Mouse (Mus musculus): ENCODE results near the gene Gm20379. TPM values are rescaled to one million over a fixed set of nuclear protein-coding genes. Genes with fewer than 3 reads are reported as not detected.

Gm20379 gene
- total RNA-seq (2021) = not detected

- DNase-seq = no peak
- intact Hi-C loops (cut with DNase I) = no loop called here
These were observed at the start of gene Gm20379 for GRCm38 (mm10) chr13:92305680-92306079. Gene Gm20379, plus strand, starts transcription at chr13:92305980.

DNA sequence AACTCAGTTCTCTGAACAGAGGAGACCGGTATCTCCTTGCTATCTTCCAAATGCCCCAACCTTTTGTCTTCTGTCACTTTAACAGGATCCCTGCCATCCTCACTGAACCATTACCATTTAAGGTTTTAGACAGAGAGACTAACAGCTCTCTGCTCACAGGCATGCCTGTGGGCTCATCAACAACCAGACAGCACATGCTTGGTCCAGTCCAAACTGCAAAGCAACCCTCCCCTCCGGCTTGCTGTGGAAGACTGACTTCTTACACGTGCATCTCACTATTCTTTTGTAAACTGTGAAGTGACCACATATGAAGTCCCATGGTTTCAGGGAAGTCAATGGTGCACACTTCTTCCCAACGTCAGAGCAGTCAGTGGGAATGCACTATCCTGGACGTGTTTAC, 44.5 kb upstream of the Gm20379 start:
- intact Hi-C loops (cut with DNase I) = no loop called here
- DNase-seq = no peak

DNA sequence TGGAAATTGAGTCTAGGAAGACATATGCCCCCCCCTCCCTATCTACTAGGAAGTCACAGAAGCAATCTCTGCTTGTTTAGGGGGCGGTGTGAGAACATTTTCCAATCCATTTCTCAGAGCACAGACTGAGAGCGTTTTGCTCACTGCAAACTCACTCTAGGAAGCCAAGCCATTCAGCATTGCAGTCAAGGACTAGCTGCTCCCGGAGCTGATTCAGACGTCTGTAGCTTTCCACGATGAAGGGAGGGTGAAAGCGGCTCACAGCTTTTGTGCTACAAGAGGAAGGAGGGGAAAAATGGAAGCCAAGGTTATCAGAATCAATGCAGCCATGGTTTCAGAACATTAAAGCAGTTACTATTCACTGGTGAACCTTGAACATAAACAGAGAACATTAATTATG, 42.2 kb upstream of the Gm20379 start:
- DNase-seq = no peak

DNA sequence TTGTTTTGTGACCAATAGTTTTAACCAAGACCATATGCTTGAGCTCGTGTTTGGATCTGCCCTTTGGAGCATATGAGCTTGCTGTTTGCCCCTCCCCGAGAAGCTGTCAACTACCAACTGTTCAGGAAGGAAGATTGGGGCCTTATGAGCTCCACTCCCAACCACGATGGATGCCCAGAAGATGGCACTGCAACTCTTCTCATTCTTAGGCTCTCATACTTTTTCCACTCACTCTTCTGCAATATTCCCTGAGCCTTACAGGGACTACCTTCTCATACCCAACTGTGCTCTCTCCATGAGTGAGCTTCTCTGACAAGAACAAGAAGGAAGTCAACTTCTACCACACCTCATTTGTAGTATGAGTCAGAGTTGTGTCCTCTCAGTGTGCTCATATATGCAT, 38.7 kb upstream of the Gm20379 start:
- no peak for DNase-seq
- intact Hi-C loops (cut with DNase I) = no loop called here

More for the DNA sequence above, 42.2 kb upstream of the Gm20379 start:
- intact Hi-C loops (cut with DNase I) = no loop called here

GRCm38 (mm10) chr13:92274274-92275198, 31.2 kb upstream of the Gm20379 start:
- peak; percentile 24 for DNase-seq
- intact Hi-C loops (cut with DNase I) = no loop called here

GRCm38 (mm10) chr13:92275292-92275691, 30.5 kb upstream of the Gm20379 start:
- intact Hi-C loops (cut with DNase I) = no loop called here
- DNase-seq = no peak

DNA sequence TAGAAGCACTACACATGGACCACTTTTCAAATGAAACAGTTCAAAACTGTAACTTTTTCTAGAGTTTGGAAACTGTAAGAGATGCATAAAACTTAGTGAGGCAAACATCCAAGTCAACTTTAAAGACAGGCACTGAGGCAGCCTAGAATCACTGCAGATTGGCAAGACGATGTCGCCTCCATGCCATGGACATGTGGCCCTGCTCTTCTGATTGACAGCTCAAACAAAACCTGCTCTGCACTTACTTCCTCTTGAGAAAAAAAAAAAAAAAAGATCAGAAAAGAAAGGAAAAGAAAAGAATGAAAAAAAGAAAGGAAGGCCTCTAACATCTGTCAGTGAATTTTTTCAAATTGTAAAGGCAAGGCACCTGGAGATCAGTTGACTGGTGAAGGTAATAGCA, 28.8 kb upstream of the Gm20379 start:
- no peak for DNase-seq
- intact Hi-C loops (cut with DNase I) = no loop called here

GRCm38 (mm10) chr13:92291605-92292004, 14.2 kb upstream of the Gm20379 start:
- DNase-seq = no peak
- intact Hi-C loops (cut with DNase I) = no loop called here

DNA sequence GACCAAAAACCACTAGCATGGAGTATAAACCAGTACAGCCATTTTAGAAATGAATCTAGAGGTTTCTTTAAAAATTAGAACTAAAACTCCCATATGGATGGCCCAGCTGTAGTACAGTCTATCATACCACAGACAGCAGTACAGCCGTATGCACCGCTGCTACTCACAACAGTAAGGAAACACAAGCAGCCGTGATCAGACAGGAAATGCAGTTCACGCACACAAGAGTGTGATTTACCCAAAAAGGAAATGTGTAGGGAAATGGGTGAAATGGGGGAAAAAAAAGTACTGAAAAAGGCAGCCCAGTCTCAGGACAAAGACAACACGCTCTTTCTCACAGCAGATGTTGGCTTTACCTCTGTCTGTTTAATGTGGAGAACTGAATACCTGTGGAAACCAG, 11.9 kb upstream of the Gm20379 start:
- intact Hi-C loops (cut with DNase I) = no loop called here
- DNase-seq = no peak

- intact Hi-C loops (cut with DNase I) = no loop called here
- no peak for DNase-seq
These were observed 9.3 kb upstream of the Gm20379 start for GRCm38 (mm10) chr13:92296490-92296889.

DNA sequence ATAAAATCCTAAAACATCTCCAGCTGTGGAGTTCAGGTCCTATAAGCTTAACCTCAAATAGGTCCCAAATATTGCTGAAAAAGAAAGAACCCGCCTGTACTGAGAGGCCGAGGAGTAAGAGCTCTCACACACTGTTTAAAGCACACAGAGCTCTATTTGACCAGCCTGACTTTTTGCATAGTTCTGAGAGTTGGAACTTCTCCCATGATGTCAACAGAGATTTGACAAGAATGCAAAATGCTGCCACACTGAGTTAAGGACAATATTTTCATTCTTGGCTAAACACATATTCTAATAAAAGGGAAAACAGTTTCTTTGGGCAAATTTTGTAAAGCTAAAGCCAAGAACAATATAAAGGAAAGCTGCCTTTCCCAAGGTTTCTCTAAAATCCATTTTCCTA, 8.8 kb upstream of the Gm20379 start:
- intact Hi-C loops (cut with DNase I) = no loop called here
- no peak for DNase-seq

DNA sequence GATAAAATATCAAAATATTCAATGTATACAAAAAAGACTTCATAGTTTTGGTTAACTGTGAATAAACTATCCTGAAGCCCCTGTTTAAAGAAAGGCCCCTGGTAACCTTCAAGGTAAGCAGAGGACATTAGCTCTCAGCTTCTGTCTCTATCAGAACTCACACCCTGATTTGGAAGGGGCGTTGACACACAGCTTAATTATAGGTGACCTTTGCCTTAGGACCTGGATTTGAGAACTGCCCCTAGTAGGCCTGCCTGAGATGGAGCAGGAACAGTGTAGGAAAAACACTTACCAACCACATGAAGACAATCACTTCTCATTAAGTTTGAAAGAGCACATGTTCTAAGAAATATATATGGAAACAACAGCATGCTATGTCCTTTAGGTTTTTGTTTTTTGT, 6.3 kb upstream of the Gm20379 start:
- intact Hi-C loops (cut with DNase I) = no loop called here
- DNase-seq = no peak

GRCm38 (mm10) chr13:92301754-92302153, 4.0 kb upstream of the Gm20379 start:
- DNase-seq = no peak
- intact Hi-C loops (cut with DNase I) = no loop called here

DNA sequence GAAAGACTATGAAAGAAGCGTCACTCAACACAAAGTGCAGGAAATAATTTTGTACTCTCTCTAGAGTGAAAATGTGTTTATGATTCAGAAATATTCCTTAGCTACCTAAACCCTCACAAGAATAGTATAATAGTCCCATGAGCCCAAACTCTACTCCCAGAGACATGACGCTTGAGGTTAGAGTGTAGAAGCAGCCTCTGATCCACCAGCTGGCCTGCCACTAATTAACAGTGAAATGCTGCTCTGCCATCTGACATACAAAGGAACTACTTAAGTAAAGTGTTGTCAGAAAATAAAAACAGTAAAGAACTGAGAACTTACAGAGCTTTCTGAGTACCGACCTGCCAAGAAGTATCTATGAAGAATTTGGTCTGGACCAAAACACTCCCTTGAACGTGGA, 3.3 kb upstream of the Gm20379 start:
- intact Hi-C loops (cut with DNase I) = no loop called here
- DNase-seq = no peak

GRCm38 (mm10) chr13:92303062-92303948, 2.5 kb upstream of the Gm20379 start:
- DNase-seq = no peak
- intact Hi-C loops (cut with DNase I) = no loop called here

- intact Hi-C loops (cut with DNase I) = no loop called here
- DNase-seq = no peak
These were observed 1.5 kb upstream of the Gm20379 start for GRCm38 (mm10) chr13:92304291-92304690.

DNA sequence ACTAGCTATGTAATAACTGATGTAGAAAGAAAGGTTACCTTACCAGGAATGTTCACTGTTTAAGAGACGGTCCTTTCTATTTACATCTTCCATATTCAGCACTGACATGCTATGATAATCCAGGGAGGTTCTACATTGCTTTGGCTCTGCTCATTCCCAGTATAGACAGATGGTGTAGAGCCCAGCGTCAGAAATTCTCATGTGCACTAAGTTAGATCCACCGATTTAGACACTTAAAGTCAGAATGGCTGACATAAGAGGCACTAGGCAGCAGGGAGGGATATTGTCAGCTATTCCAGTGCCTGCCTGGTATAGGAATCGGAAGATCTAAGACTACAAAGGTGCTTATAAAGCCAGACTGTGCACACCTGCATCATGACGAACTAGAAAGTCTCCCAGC, 8.8 kb downstream of the Gm20379 start:
- DNase-seq = no peak
- intact Hi-C loops (cut with DNase I) = no loop called here

- DNase-seq = no peak
- intact Hi-C loops (cut with DNase I) = no loop called here
These were observed 15.0 kb downstream of the Gm20379 start for GRCm38 (mm10) chr13:92320770-92321169.

GRCm38 (mm10) chr13:92326030-92326429, 20.2 kb downstream of the Gm20379 start:
- intact Hi-C loops (cut with DNase I) = no loop called here
- no peak for DNase-seq

- intact Hi-C loops (cut with DNase I) = no loop called here
- DNase-seq = no peak
These were observed 22.2 kb downstream of the Gm20379 start for GRCm38 (mm10) chr13:92328000-92328399.

- intact Hi-C loops (cut with DNase I) = loop anchor here (5.0 kb wide), 1 partner anchor 523 kb away; the partner anchor contains the start of gene Zcchc9
- no peak for DNase-seq
These were observed 24.8 kb downstream of the Gm20379 start for GRCm38 (mm10) chr13:92330621-92331020.

All from left cerebral cortex, postnatal 4 days (tissue).